Comparison of ENCODE assay signal across 8 mouse cellular contexts in genomic region chr11:70201691-70202090, GRCm38 (mm10). TPM values are rescaled to one million over a fixed set of nuclear protein-coding genes. Genes with fewer than 3 reads are reported as not detected.
A peak's percentile ranks its signal among the peaks of the same experiment; 100 is the strongest.
DNase-seq lines count a peak whose midpoint lies in the region; ATAC-seq and TF ChIP-seq lines count a peak whose summit lies in the region.

No protein-coding gene starts in this region.

- peak; percentile 57 for DNase-seq in 3134 (ENCODE audit: extremely low read depth, insufficient read length, low spot score)
- peak; percentile 78 for DNase-seq in ES-CJ7 (ENCODE audit: low read depth, low spot score)
- peak; percentile 68 for DNase-seq in c-Kit-positive CD71-positive TER-119-positive erythroid progenitor cells, embryonic 14.5 days (ENCODE audit: low spot score)
- peak; percentile 39 to 75 for DNase-seq in frontal cortex, postnatal 14 days (ENCODE audit: low spot score in 2 of 2)
- peak; percentile 91 for DNase-seq in kidney, adult 9 months
- peak; percentile 89 for DNase-seq in liver, postnatal 0 days
- DNase-seq in right cerebral cortex, adult 18-20 months = peak; percentile 61
- peak; percentile 93 for DNase-seq in thymus, postnatal 4 days

- no peaks in the 10 kb centered on the region for H3K27me3 ChIP-seq in liver, postnatal 0 days (ENCODE audit: insufficient read depth, low read length)

- H3K36me3 ChIP-seq in liver, postnatal 0 days (replicated peaks; ENCODE audit: insufficient read depth, low read length) = no peaks in the 10 kb centered on the region

- peak; percentile 43; the same call in 1 of the 2 replicates for ATAC-seq in liver, postnatal 0 days

- TF ChIP-seq CTCF in liver, postnatal 0 days (IDR thresholded peaks at IDR 0.05; ENCODE audit: low read depth) = peak; percentile 94

- no peak overlapping the region for H3K4me2 ChIP-seq in liver, postnatal 0 days (ENCODE audit: low read depth, low read length)

- no peaks in the 10 kb centered on the region for H3K9me3 ChIP-seq in liver, postnatal 0 days (ENCODE audit: low read length)

- no peaks in the 10 kb centered on the region for H3K4me1 ChIP-seq in liver, postnatal 0 days (ENCODE audit: insufficient read depth)

- H3K9ac ChIP-seq in liver, postnatal 0 days (replicated peaks) = no peak overlapping the region

- H3K4me3 ChIP-seq in liver, postnatal 0 days (ENCODE audit: low read depth, low read length) = no peak overlapping the region

- no peak overlapping the region for H3K27ac ChIP-seq in liver, postnatal 0 days (ENCODE audit: low read depth)

- 37% methylated on average over 5 of the region's 5 CpGs for WGBS in liver, postnatal 0 days (ENCODE audit: insufficient replicate concordance)

- no peak for TF ChIP-seq EP300 in liver, postnatal 0 days (IDR thresholded peaks at IDR 0.05; ENCODE audit: low read depth)

RNA-seq across cellular contexts. Expression of gene Slc16a11, which starts 10.9 kb away (rescaled TPM):
- polyA plus RNA-seq in liver, postnatal 0 days (2015; fragmentation: Nextera tagmentation; extraction: Ambion mirVana) = 1.4 and 1.8 TPM in 2 replicates

RNA-seq across cellular contexts. Expression of gene Slc16a13, which starts 19.2 kb away (rescaled TPM):
- polyA plus RNA-seq in liver, postnatal 0 days (2015; fragmentation: Nextera tagmentation; extraction: Ambion mirVana) = 1.3 and 1.9 TPM in 2 replicates

RNA-seq across cellular contexts. Expression of gene Bcl6b, which starts 27.9 kb away (rescaled TPM):
- 1.4 and 1.8 TPM in 2 replicates for polyA plus RNA-seq in liver, postnatal 0 days (2015; fragmentation: Nextera tagmentation; extraction: Ambion mirVana)

RNA-seq across cellular contexts. Expression of gene 0610010K14Rik, which starts 36.0 kb away (rescaled TPM):
- polyA plus RNA-seq in liver, postnatal 0 days (2015; fragmentation: Nextera tagmentation; extraction: Ambion mirVana) = 48.9 and 55.2 TPM in 2 replicates

RNA-seq across cellular contexts. Expression of gene Gm21988, which starts 37.9 kb away (rescaled TPM):
- 5.4 and 5.8 TPM in 2 replicates for polyA plus RNA-seq in liver, postnatal 0 days (2015; fragmentation: Nextera tagmentation; extraction: Ambion mirVana)
